Mouse (Mus musculus) telencephalon, adult 2 months (tissue): Measurements from ENCODE around the gene Mrpl18.
"Not testable (repeated sequence)": the region's sequence is repeated elsewhere in the genome, so short reads cannot be mapped to it uniquely, and the experiment has no call there.

ENCODE experiments used
- DNase-seq: peaks from one replicate; pipeline ENCODE4 v3.0.0-alpha.2; 2011; ENCODE audit warnings: low read depth, low spot score

Gene Mrpl18

GRCm38 (mm10) chr17:12910391-12910790, 5.8 kb downstream of the Mrpl18 start:
- DNase-seq, result no peak

- DNase-seq, result no peak
Observed at GRCm38 (mm10) chr17:12909361-12910280, 6.5 kb downstream of the Mrpl18 start, which contains the start of gene Pnldc1. TSS of gene Pnldc1 (minus strand) at chr17:12910230.

- no peak for DNase-seq
Observed at GRCm38 (mm10) chr17:12906436-12906835, 9.7 kb downstream of the Mrpl18 start.

GRCm38 (mm10) chr17:12905810-12906209, 10.3 kb downstream of the Mrpl18 start:
- DNase-seq, result no peak

GRCm38 (mm10) chr17:12904349-12904748, 11.8 kb downstream of the Mrpl18 start:
- no peak for DNase-seq

- no peak for DNase-seq
Observed at GRCm38 (mm10) chr17:12903372-12904333, 12.5 kb downstream of the Mrpl18 start.

GRCm38 (mm10) chr17:12902291-12902690, 13.9 kb downstream of the Mrpl18 start:
- no peak for DNase-seq

- DNase-seq, result not testable (repeated sequence)
Observed at GRCm38 (mm10) chr17:12898607-12899006, 17.5 kb downstream of the Mrpl18 start.

GRCm38 (mm10) chr17:12897674-12898073, 18.5 kb downstream of the Mrpl18 start:
- DNase-seq, result no peak

- DNase-seq, result no peak
Observed at GRCm38 (mm10) chr17:12892033-12892432, 24.1 kb downstream of the Mrpl18 start.

- DNase-seq, result no peak
Observed at GRCm38 (mm10) chr17:12891054-12891453, 25.1 kb downstream of the Mrpl18 start.

- DNase-seq, result no peak
Observed at GRCm38 (mm10) chr17:12887021-12887775, 28.9 kb downstream of the Mrpl18 start.

- DNase-seq, result no peak
Observed at GRCm38 (mm10) chr17:12886620-12887019, 29.5 kb downstream of the Mrpl18 start.

GRCm38 (mm10) chr17:12881216-12881615, 34.9 kb downstream of the Mrpl18 start:
- no peak for DNase-seq

GRCm38 (mm10) chr17:12880178-12880577, 36.0 kb downstream of the Mrpl18 start:
- peak; percentile 67 for DNase-seq

- DNase-seq, result no peak
Observed at GRCm38 (mm10) chr17:12875734-12876133, 40.4 kb downstream of the Mrpl18 start, which contains the start of gene Mrgprh. TSS of gene Mrgprh (plus strand) at chr17:12876034.

GRCm38 (mm10) chr17:12872275-12873028, 43.7 kb downstream of the Mrpl18 start:
- peak; percentile 68 for DNase-seq

GRCm38 (mm10) chr17:12868640-12869039, 47.5 kb downstream of the Mrpl18 start:
- no peak for DNase-seq

- DNase-seq, result no peak
Observed at GRCm38 (mm10) chr17:12868043-12868442, 48.1 kb downstream of the Mrpl18 start, which contains the start of gene Mas1. TSS of gene Mas1 (minus strand) at chr17:12868143.

GRCm38 (mm10) chr17:12866853-12867252, 49.3 kb downstream of the Mrpl18 start:
- DNase-seq, result peak; percentile 80
